Mouse (Mus musculus) lung, postnatal 0 days (tissue): Measurements from ENCODE around the gene Cycs. TPM values are rescaled to one million over a fixed set of nuclear protein-coding genes. Genes with fewer than 3 reads are reported as not detected.

Experiments
- ATAC-seq: fragments of 200-750 bp; cut with Nextera tagmentation; 2 replicates; pipeline ENCODE4 v1.8.0; 2017; ENCODE audit warnings: moderate library complexity
- DNase-seq: peaks from one replicate; pipeline ENCODE4 v3.0.0-alpha.2; 2016; ENCODE audit warnings: low spot score
- H3K27ac ChIP-seq: fragments of 300-500 bp; sonication (generic); 2 replicates; pipeline ENCODE4 v1.5.1; 2014; ENCODE audit warnings: antibody characterized with exemption, mild to moderate bottlenecking, low read length, mixed read lengths
- H3K27me3 ChIP-seq: fragments of 300-500 bp; sonication (generic); replicated peaks from 2 replicates; pipeline ENCODE4 v1.6.1; 2014; ENCODE audit warnings: low read length, mixed read lengths; ENCODE audit not compliant: insufficient read depth
- H3K36me3 ChIP-seq: fragments of 300-500 bp; sonication (generic); 2 replicates; pipeline ENCODE4 v1.6.1; 2014; ENCODE audit warnings: low read length, mixed read lengths; ENCODE audit not compliant: insufficient read depth
- H3K4me1 ChIP-seq: fragments of 300-500 bp; sonication (generic); 2 replicates; pipeline ENCODE4 v1.6.1; 2014; ENCODE audit warnings: antibody characterized with exemption, low read depth, low read length, mixed read lengths; ENCODE audit not compliant: insufficient read depth
- H3K4me2 ChIP-seq: fragments of 300-500 bp; sonication (generic); replicated peaks from 2 replicates; pipeline ENCODE4 v1.6.1; 2014; ENCODE audit warnings: low read depth, mild to moderate bottlenecking, low read length, moderate library complexity, mixed read lengths
- H3K4me3 ChIP-seq: fragments of 300-500 bp; sonication (generic); 2 replicates; pipeline ENCODE4 v1.5.1; 2014; ENCODE audit warnings: low read depth, low read length
- H3K9ac ChIP-seq: fragments of 300-500 bp; sonication (generic); replicated peaks from 2 replicates; pipeline ENCODE4 v1.6.1; 2014; ENCODE audit warnings: low read depth, mild to moderate bottlenecking
- H3K9me3 ChIP-seq: fragments of 300-500 bp; sonication (generic); 2 replicates; pipeline ENCODE4 v1.6.1; 2016; ENCODE audit warnings: low read length, mixed read lengths
- CTCF ChIP-seq: IDR thresholded peaks from 2 replicates; pipeline ENCODE4 v1.5.1; 2016; ENCODE audit warnings: antibody characterized with exemption, mild to moderate bottlenecking
- EP300 ChIP-seq: IDR thresholded peaks from 2 replicates; pipeline ENCODE4 v1.6.1; 2016; ENCODE audit warnings: antibody characterized with exemption, mild to moderate bottlenecking, control low read depth
- WGBS: fragments of 180-500 bp; shearing (Covaris S2); extraction: QIAGEN DNeasy Blood & Tissue Kit; methylation state at CpG from one replicate; pipeline ENCODE4 v1.1.7; 2014; 5-methylcytosine and 5-hydroxymethylcytosine counted together
- polyA plus RNA-seq: library from polyadenylated mRNA; unstranded; fragments of >200 nt; fragmentation: Nextera tagmentation; extraction: Ambion mirVana; gene quantifications from 2 replicates; pipeline ENCODE4 v1.2.1, GENCODE M21; 2015

The Cycs gene
- 37.1 and 39.3 TPM in 2 replicates for polyA plus RNA-seq

DNA sequence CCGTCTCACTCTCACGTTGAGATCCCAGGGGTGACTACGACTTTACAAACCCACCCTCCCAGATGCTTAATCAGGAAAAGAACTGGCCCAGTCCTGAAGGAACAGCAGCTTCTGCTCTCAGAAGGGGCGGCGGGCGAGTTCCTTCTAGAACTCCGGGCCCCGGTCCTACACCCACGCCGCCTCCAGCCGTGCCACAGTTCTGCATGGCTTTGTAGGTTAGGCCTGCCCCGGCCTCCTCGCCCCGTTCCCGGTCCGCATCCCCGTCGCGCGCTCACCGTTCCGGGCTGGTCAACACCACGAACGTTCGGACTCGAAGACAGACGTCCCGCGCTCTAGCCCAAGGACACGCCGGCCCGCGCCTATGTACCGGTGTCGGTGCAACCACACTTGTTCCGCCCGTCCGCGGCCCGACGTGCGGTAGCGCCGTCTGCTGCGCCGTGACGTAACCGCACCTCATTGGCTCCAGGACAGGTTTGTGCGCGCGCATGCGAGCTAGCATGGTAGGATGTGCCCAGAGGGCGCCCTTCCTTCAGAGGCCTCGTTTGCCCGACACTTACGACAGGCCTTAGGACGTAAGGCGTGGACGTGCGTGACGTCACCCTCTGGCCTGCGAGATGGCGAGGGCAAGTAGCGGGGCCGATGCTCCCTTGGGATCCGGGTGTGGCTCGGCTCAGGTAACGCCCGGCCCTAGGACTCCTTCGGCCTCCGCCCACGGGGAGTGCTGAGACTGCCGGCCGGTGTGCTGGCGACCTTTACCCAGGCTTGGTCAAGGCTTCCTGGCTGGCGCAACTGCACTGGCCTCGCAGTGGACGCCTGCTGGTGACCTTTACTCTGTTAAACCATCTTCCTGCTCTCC is at the start of gene Cycs:
TSS of gene Cycs (minus strand) at position 398 of the 856 bp plus-strand sequence.
- H3K9me3 ChIP-seq, result no peaks in the 10 kb centered on the region
- ATAC-seq (peak; percentile 98), DNase-seq (peak; percentile 99)
- under 1% methylated on average over 72 of the region's 78 CpGs for WGBS
- H3K27ac ChIP-seq, result peak within 1 kb of the TSS; percentile 86
- H3K9ac ChIP-seq, result peak within 1 kb of the TSS; percentile 77
- H3K4me1 ChIP-seq, result peaks cover 4% of the 10 kb centered on the region; the same call in 1 of the 2 replicates
- peak within 1 kb of the TSS; percentile 56 for H3K4me3 ChIP-seq
- TF ChIP-seq EP300 (no peak), CTCF (peak; percentile 72)
- H3K27me3 ChIP-seq, result no peaks in the 10 kb centered on the region
- no peaks in the 10 kb centered on the region for H3K36me3 ChIP-seq
- peak within 1 kb of the TSS; percentile 72 for H3K4me2 ChIP-seq

DNA sequence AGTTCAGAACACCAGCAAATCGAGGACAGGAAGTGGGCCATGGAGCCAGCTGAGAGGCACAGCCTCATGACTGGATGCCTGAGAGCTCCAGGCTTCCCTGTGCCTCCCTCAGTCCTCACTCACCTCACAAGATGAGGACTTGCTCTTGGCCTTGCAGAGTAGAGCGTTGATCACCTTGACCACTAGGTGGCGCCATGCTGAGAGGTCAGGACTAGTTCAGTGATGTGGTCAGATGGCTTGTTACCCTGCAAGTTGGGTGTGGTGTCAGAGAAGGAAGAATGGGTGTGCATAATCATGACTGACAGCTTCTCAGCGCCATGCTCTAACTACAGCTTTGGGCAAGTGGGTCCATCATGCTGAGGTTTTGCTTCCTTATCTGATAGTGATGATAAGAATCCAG is 35.3 kb upstream of the Cycs start:
- TF ChIP-seq EP300, result no peak
- TF ChIP-seq CTCF, result peak; percentile 89
- H3K27ac ChIP-seq, result no peak overlapping the region
- H3K4me3 ChIP-seq, result no peak overlapping the region
- H3K9ac ChIP-seq, result no peak overlapping the region
- no peaks in the 10 kb centered on the region for H3K9me3 ChIP-seq
- ATAC-seq, result no peak
- no peaks in the 10 kb centered on the region for H3K36me3 ChIP-seq
- no peak overlapping the region for H3K4me2 ChIP-seq
- WGBS, result 34% methylated on average over 4 of the region's 4 CpGs
- no peaks in the 10 kb centered on the region for H3K4me1 ChIP-seq
- H3K27me3 ChIP-seq, result no peaks in the 10 kb centered on the region
- DNase-seq, result peak; percentile 66

DNA sequence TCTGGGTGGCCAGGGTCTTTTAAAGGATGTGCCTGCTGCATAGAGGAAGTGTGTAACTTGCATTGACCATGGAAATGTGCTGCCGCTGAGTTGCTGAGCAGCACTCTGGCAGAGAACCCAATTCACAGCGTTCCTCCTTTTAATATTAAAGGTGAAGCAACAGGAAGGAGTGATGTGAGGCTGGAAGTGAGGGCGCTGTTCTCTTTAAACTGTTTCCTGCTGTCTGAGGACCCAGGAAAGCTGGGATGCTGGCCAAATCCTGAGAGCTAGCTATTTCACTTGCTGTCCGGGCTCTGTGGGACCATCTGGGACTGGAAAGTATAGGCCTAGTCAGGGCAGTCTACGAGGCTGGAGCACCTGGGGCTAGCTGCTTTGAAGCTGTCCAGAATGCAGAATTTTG is 32.2 kb upstream of the Cycs start:
- ATAC-seq (no peak), DNase-seq (peak; percentile 77)
- no peaks in the 10 kb centered on the region for H3K9me3 ChIP-seq
- no peak overlapping the region for H3K4me2 ChIP-seq
- no peaks in the 10 kb centered on the region for H3K27me3 ChIP-seq
- H3K27ac ChIP-seq, result no peak overlapping the region
- TF ChIP-seq EP300 (no peak), CTCF (peak; percentile 26; the same call in 1 of the 2 replicates)
- no peaks in the 10 kb centered on the region for H3K4me1 ChIP-seq
- WGBS, result 17% methylated on average over 5 of the region's 5 CpGs
- no peaks in the 10 kb centered on the region for H3K36me3 ChIP-seq
- no peak overlapping the region for H3K4me3 ChIP-seq
- no peak overlapping the region for H3K9ac ChIP-seq

DNA sequence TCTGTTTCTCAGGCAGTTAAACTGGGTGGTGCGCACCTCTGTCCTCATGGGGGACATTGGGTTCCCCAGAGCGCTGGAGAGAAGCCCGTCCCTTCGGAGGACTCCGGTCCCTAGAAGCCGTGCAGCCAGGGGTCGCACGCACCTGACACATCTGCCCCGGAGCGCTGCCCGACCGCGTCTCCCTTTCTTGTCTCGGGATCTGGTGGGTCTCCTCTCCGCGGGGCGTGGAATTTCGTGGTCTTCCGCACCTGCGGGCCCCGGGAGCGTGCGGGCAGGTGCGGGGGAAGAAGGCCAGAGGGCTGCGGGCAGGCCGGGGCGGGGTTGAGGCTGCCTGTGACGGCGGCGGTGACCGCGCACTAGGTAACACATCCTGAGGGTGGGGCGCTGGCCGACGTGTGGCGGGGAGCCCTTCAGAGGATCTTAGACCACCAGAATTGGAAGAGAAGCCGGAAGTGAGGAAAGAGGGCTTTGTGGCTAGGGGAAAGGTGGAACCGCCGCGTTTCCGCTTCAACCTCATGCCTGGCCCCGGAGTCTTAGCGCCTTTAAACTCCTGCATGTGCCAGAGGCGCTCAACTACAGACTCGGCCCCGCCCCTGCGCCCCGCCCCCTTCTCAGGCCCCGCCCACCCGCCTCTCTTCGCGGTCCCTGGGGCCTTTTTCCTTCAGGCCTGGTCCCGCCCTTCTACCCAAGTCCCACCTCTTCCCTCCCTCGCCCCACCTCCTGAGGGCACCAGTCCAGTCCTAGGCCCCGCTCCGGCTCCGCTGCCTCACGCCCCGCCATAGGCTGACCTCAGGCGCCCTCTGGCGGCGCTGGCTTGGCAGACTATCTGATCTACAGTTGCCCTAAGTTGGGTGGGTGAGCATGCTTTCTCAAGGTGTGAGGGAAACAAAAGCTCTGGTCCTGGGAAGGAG is 30.2 kb upstream of the Cycs start, which contains the start of gene 4921507P07Rik:
TSS of gene 4921507P07Rik (minus strand) at position 332 of the 911 bp plus-strand sequence.
- 3% methylated on average over 54 of the region's 62 CpGs for WGBS
- peak within 1 kb of the TSS; percentile 59 for H3K9ac ChIP-seq
- H3K9me3 ChIP-seq, result no peaks in the 10 kb centered on the region
- no peaks in the 10 kb centered on the region for H3K36me3 ChIP-seq
- no peaks in the 10 kb centered on the region for H3K4me1 ChIP-seq
- peak within 1 kb of the TSS; percentile 49 for H3K4me3 ChIP-seq
- H3K4me2 ChIP-seq, result peak within 1 kb of the TSS; percentile 96
- H3K27me3 ChIP-seq, result no peaks in the 10 kb centered on the region
- DNase-seq, result peak; percentile 98
- peak within 1 kb of the TSS; percentile 38 for H3K27ac ChIP-seq
- peak; percentile 99 for ATAC-seq
- TF ChIP-seq CTCF (peak; percentile 90), EP300 (no peak)

DNA sequence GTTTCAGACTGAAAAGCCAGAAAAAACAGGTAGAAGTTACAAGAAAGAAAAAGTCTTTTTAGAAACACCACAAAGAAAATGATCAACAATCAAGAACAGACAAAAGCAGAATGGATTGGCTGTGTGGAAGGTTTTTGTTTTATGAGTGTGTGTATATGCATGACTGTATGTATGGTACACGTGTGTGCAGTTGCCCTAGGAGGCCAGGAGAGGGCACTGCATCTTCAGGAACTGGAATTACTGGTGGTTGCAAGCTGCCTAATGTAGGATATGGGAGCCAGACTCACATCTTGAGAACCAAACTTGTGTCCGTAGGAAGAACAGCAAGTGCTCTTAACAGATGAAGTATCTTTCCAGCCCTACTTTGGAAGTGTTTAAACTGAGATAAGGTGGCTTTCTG is 28.0 kb upstream of the Cycs start:
- Histone ChIP-seq H3K27ac (no peak overlapping the region), H3K27me3 (no peaks in the 10 kb centered on the region), H3K9ac (no peak overlapping the region), H3K4me1 (no peaks in the 10 kb centered on the region), H3K4me2 (no peak overlapping the region), H3K4me3 (no peak overlapping the region), H3K36me3 (no peaks in the 10 kb centered on the region), H3K9me3 (no peaks in the 10 kb centered on the region)
- DNase-seq (no peak), ATAC-seq (no peak)
- 60% methylated on average over 2 of the region's 2 CpGs for WGBS
- TF ChIP-seq EP300 (no peak), CTCF (0 out of 2 replicates have a peak, but pooled peaks have one; percentile 8)

DNA sequence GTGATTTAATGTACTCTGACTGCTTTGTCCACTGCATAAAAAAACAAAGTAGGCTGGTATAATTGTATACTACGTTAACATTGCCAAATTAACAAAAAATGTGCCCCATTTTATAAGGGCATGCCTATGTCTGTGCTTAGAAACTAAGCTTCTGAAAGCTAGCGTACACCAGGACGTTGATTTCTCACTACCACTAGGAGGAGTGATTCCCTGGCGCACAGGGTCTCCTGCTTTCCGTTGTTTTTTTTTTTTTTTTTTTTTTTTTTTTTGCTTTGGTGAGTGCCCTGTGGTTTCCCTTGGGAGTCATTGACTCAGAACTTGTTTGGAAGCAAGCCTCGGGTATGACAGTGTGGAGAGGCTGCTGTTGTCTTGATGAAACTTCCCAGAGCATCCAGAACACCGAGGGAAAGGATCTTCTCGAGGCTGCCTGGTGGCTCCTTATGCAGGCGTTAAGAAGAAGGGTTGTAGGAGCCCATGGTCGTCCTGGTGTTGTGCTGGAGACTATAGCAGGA is 27.1 kb upstream of the Cycs start:
- no peak for DNase-seq
- no peaks in the 10 kb centered on the region for H3K9me3 ChIP-seq
- no peak overlapping the region for H3K4me2 ChIP-seq
- no peaks in the 10 kb centered on the region for H3K4me1 ChIP-seq
- no peaks in the 10 kb centered on the region for H3K36me3 ChIP-seq
- no peak overlapping the region for H3K4me3 ChIP-seq
- TF ChIP-seq EP300, result no peak
- no peak; the same call in 1 of the 2 replicates for TF ChIP-seq CTCF
- WGBS, result 73% methylated on average over 10 of the region's 10 CpGs
- ATAC-seq, result no peak
- no peak overlapping the region for H3K27ac ChIP-seq
- H3K27me3 ChIP-seq, result no peaks in the 10 kb centered on the region
- H3K9ac ChIP-seq, result no peak overlapping the region
